Mouse (Mus musculus): ENCODE data around the gene Zkscan16. TPM values are rescaled to one million over a fixed set of nuclear protein-coding genes. Genes with fewer than 3 reads are reported as not detected.

Zkscan16 gene
- polyA plus RNA-seq, 1 experiment from 2014 or later: 2.1 TPM

- Histone ChIP-seq H3K36me3 (no peaks in the 10 kb centered on the region), H3K9ac (replicated peaks) (no peak overlapping the region), H3K9me3 (replicated peaks) (no peaks in the 10 kb centered on the region), H3K4me3 (replicated peaks) (no peak overlapping the region), H3K27ac (replicated peaks) (no peak overlapping the region), H3K4me2 (no peak overlapping the region), H3K27me3 (replicated peaks) (no peaks in the 10 kb centered on the region), H3K4me1 (peaks cover 14% of the 10 kb centered on the region)
- ATAC-seq (ENCODE audit: low FRiP score): no peak
- 88% methylated on average over 8 of the region's 8 CpGs for WGBS
Observed at GRCm38 (mm10) chr4:58915081-58915826, 28.2 kb upstream of the Zkscan16 start.

- H3K9me3 ChIP-seq (replicated peaks): 0 out of 2 replicates have a peak, but pooled peaks cover 3% of the 10 kb centered on the region
- no peak overlapping the region for H3K4me3 ChIP-seq (replicated peaks)
- H3K27ac ChIP-seq (replicated peaks): no peak overlapping the region
- no peaks in the 10 kb centered on the region for H3K27me3 ChIP-seq (replicated peaks)
- 77% methylated on average over 2 of the region's 2 CpGs for WGBS
- no peak overlapping the region for H3K4me2 ChIP-seq
- H3K9ac ChIP-seq (replicated peaks): no peak overlapping the region
- no peaks in the 10 kb centered on the region for H3K4me1 ChIP-seq
- H3K36me3 ChIP-seq: no peaks in the 10 kb centered on the region
- no peak for ATAC-seq (ENCODE audit: low FRiP score)
Observed at GRCm38 (mm10) chr4:58923933-58924332, 19.5 kb upstream of the Zkscan16 start.

GRCm38 (mm10) chr4:58925664-58926063, 17.8 kb upstream of the Zkscan16 start:
- Histone ChIP-seq H3K4me1 (no peaks in the 10 kb centered on the region), H3K9ac (replicated peaks) (no peak overlapping the region), H3K27ac (replicated peaks) (no peak overlapping the region), H3K4me2 (no peak overlapping the region), H3K27me3 (replicated peaks) (no peaks in the 10 kb centered on the region), H3K36me3 (no peaks in the 10 kb centered on the region), H3K9me3 (replicated peaks) (0 out of 2 replicates have a peak, but pooled peaks cover 3% of the 10 kb centered on the region), H3K4me3 (replicated peaks) (no peak overlapping the region)
- 46% methylated on average over 5 of the region's 5 CpGs for WGBS
- ATAC-seq (ENCODE audit: low FRiP score): no peak

GRCm38 (mm10) chr4:58926120-58926519, 17.3 kb upstream of the Zkscan16 start:
- H3K27ac ChIP-seq (replicated peaks): no peak overlapping the region
- H3K4me2 ChIP-seq: no peak overlapping the region
- ATAC-seq (ENCODE audit: low FRiP score): no peak
- no peaks in the 10 kb centered on the region for H3K4me1 ChIP-seq
- H3K27me3 ChIP-seq (replicated peaks): no peaks in the 10 kb centered on the region
- no peaks in the 10 kb centered on the region for H3K36me3 ChIP-seq
- WGBS: 9% methylated on average over 2 of the region's 2 CpGs
- H3K9me3 ChIP-seq (replicated peaks): 0 out of 2 replicates have a peak, but pooled peaks cover 3% of the 10 kb centered on the region
- H3K9ac ChIP-seq (replicated peaks): no peak overlapping the region
- no peak overlapping the region for H3K4me3 ChIP-seq (replicated peaks)

- H3K27me3 ChIP-seq (replicated peaks): no peaks in the 10 kb centered on the region
- no peak for ATAC-seq (ENCODE audit: low FRiP score)
- H3K4me3 ChIP-seq (replicated peaks): no peak overlapping the region
- H3K9ac ChIP-seq (replicated peaks): no peak overlapping the region
- H3K36me3 ChIP-seq: no peaks in the 10 kb centered on the region
- H3K4me2 ChIP-seq: no peak overlapping the region
- H3K27ac ChIP-seq (replicated peaks): no peak overlapping the region
- H3K9me3 ChIP-seq (replicated peaks): 0 out of 2 replicates have a peak, but pooled peaks cover 3% of the 10 kb centered on the region
- no peaks in the 10 kb centered on the region for H3K4me1 ChIP-seq
- 66% methylated on average over 3 of the region's 3 CpGs for WGBS
Observed at GRCm38 (mm10) chr4:58927661-58928060, 15.8 kb upstream of the Zkscan16 start.

- Histone ChIP-seq H3K27me3 (replicated peaks) (no peaks in the 10 kb centered on the region), H3K36me3 (no peaks in the 10 kb centered on the region), H3K4me2 (no peak overlapping the region), H3K4me1 (peaks cover 4% of the 10 kb centered on the region; the same call in 1 of the 2 replicates), H3K9ac (replicated peaks) (no peak overlapping the region), H3K9me3 (replicated peaks) (no peaks in the 10 kb centered on the region), H3K27ac (replicated peaks) (no peak overlapping the region), H3K4me3 (replicated peaks) (no peak overlapping the region)
- no peak for ATAC-seq (ENCODE audit: low FRiP score)
- 90% methylated on average over 6 of the region's 6 CpGs for WGBS
Observed at GRCm38 (mm10) chr4:58932541-58932940, 10.9 kb upstream of the Zkscan16 start.

- 85% methylated on average over 4 of the region's 4 CpGs for WGBS
- no peaks in the 10 kb centered on the region for H3K27me3 ChIP-seq (replicated peaks)
- H3K4me2 ChIP-seq: no peak overlapping the region
- ATAC-seq (ENCODE audit: low FRiP score): no peak
- no peak overlapping the region for H3K9ac ChIP-seq (replicated peaks)
- no peak overlapping the region for H3K4me3 ChIP-seq (replicated peaks)
- no peaks in the 10 kb centered on the region for H3K9me3 ChIP-seq (replicated peaks)
- no peaks in the 10 kb centered on the region for H3K36me3 ChIP-seq
- peaks cover 4% of the 10 kb centered on the region; the same call in 1 of the 2 replicates for H3K4me1 ChIP-seq
- H3K27ac ChIP-seq (replicated peaks): no peak overlapping the region
Observed at GRCm38 (mm10) chr4:58934308-58934707, 9.1 kb upstream of the Zkscan16 start.

- Histone ChIP-seq H3K4me2 (no peak overlapping the region), H3K27ac (replicated peaks) (no peak overlapping the region), H3K4me1 (peaks cover 4% of the 10 kb centered on the region; the same call in 1 of the 2 replicates), H3K36me3 (no peaks in the 10 kb centered on the region), H3K4me3 (replicated peaks) (no peak overlapping the region), H3K9me3 (replicated peaks) (no peaks in the 10 kb centered on the region), H3K27me3 (replicated peaks) (no peaks in the 10 kb centered on the region), H3K9ac (replicated peaks) (no peak overlapping the region)
- 49% methylated on average over 15 of the region's 15 CpGs for WGBS
- peak; percentile 92 for ATAC-seq (ENCODE audit: low FRiP score)
Observed at GRCm38 (mm10) chr4:58934746-58935476, 8.5 kb upstream of the Zkscan16 start.

- 37% methylated on average over 3 of the region's 3 CpGs for WGBS
- no peak overlapping the region for H3K9ac ChIP-seq (replicated peaks)
- peaks cover 4% of the 10 kb centered on the region; the same call in 1 of the 2 replicates for H3K4me1 ChIP-seq
- H3K36me3 ChIP-seq: no peaks in the 10 kb centered on the region
- no peaks in the 10 kb centered on the region for H3K27me3 ChIP-seq (replicated peaks)
- no peak overlapping the region for H3K27ac ChIP-seq (replicated peaks)
- ATAC-seq (ENCODE audit: low FRiP score): no peak
- no peaks in the 10 kb centered on the region for H3K9me3 ChIP-seq (replicated peaks)
- H3K4me2 ChIP-seq: no peak overlapping the region
- no peak overlapping the region for H3K4me3 ChIP-seq (replicated peaks)
Observed at GRCm38 (mm10) chr4:58935846-58936245, 7.6 kb upstream of the Zkscan16 start.

- no peak overlapping the region for H3K4me3 ChIP-seq (replicated peaks)
- H3K9me3 ChIP-seq (replicated peaks): no peaks in the 10 kb centered on the region
- no peak overlapping the region for H3K9ac ChIP-seq (replicated peaks)
- peaks cover 21% of the 10 kb centered on the region for H3K4me1 ChIP-seq
- H3K4me2 ChIP-seq: no peak overlapping the region
- H3K27ac ChIP-seq (replicated peaks): no peak overlapping the region
- H3K27me3 ChIP-seq (replicated peaks): no peaks in the 10 kb centered on the region; the same call in 1 of the 2 replicates
- no peaks in the 10 kb centered on the region for H3K36me3 ChIP-seq
- no peak for ATAC-seq (ENCODE audit: low FRiP score)
Observed at GRCm38 (mm10) chr4:58941638-58942037, 1.8 kb upstream of the Zkscan16 start.

- Histone ChIP-seq H3K36me3 (no peaks in the 10 kb centered on the region), H3K9ac (replicated peaks) (peak overlapping the region; percentile 69; the same call in 1 of the 2 replicates), H3K4me3 (replicated peaks) (peak overlapping the region; percentile 72), H3K27me3 (replicated peaks) (no peaks in the 10 kb centered on the region; the same call in 1 of the 2 replicates), H3K4me2 (peak overlapping the region; percentile 76), H3K27ac (replicated peaks) (peak overlapping the region; percentile 80), H3K4me1 (peaks cover 21% of the 10 kb centered on the region), H3K9me3 (replicated peaks) (no peaks in the 10 kb centered on the region)
- WGBS: 87% methylated on average over 4 of the region's 4 CpGs
- ATAC-seq (ENCODE audit: low FRiP score): peak; percentile 6; the same call in 1 of the 2 replicates
Observed at GRCm38 (mm10) chr4:58942942-58943341, 486 bp upstream of the Zkscan16 start.

- peak overlapping the region; percentile 76 for H3K4me2 ChIP-seq
- peaks cover 21% of the 10 kb centered on the region for H3K4me1 ChIP-seq
- peak overlapping the region; percentile 80 for H3K27ac ChIP-seq (replicated peaks)
- H3K9ac ChIP-seq (replicated peaks): peak overlapping the region; percentile 69
- peak overlapping the region; percentile 72 for H3K4me3 ChIP-seq (replicated peaks)
- WGBS: 12% methylated on average over 6 of the region's 6 CpGs
- ATAC-seq (ENCODE audit: low FRiP score): peak; percentile 43; the same call in 1 of the 2 replicates
- H3K36me3 ChIP-seq: no peaks in the 10 kb centered on the region
- H3K27me3 ChIP-seq (replicated peaks): no peaks in the 10 kb centered on the region; the same call in 1 of the 2 replicates
- H3K9me3 ChIP-seq (replicated peaks): no peaks in the 10 kb centered on the region
Observed at GRCm38 (mm10) chr4:58944206-58944553, 752 bp downstream of the Zkscan16 start.

Data from neural tube, embryonic 15.5 days (tissue).